Mouse (Mus musculus): ENCODE data around the gene Gpc3. TPM values are rescaled to one million over a fixed set of nuclear protein-coding genes. Genes with fewer than 3 reads are reported as not detected.
"Not testable (repeated sequence)": the region's sequence is repeated elsewhere in the genome, so short reads cannot be mapped to it uniquely, and the experiment has no call there.

The Gpc3 gene
- polyA plus RNA-seq, 1 experiment from 2014 or later, result 245 TPM

- peaks cover 16% of the 10 kb centered on the region for H3K4me1 ChIP-seq
- H3K27ac ChIP-seq (replicated peaks), result no peak overlapping the region
- no peak for DNase-seq (ENCODE audit: low spot score)
- WGBS, result 43% methylated on average over 6 of the region's 6 CpGs
- no peaks in the 10 kb centered on the region for H3K36me3 ChIP-seq
- no peaks in the 10 kb centered on the region for H3K9me3 ChIP-seq (replicated peaks)
- 0 out of 2 replicates have a peak, but pooled peaks cover 3% of the 10 kb centered on the region for H3K27me3 ChIP-seq (ENCODE audit: low read depth, poor library complexity, severe bottlenecking)
- peak overlapping the region; percentile 29; the same call in 1 of the 2 replicates for H3K4me3 ChIP-seq
These were observed 244.3 kb downstream of the Gpc3 start for GRCm38 (mm10) chrX:52369304-52369937.

GRCm38 (mm10) chrX:52366826-52367225 is 246.9 kb downstream of the Gpc3 start:
- Histone ChIP-seq H3K4me3 (no peak overlapping the region), H3K9me3 (replicated peaks) (no peaks in the 10 kb centered on the region), H3K36me3 (no peaks in the 10 kb centered on the region), H3K27ac (replicated peaks) (no peak overlapping the region), H3K27me3 (ENCODE audit: low read depth, poor library complexity, severe bottlenecking) (0 out of 2 replicates have a peak, but pooled peaks cover 3% of the 10 kb centered on the region), H3K4me1 (peaks cover 16% of the 10 kb centered on the region)
- DNase-seq (ENCODE audit: low spot score), result no peak
- WGBS, result 58% methylated on average over 5 of the region's 5 CpGs

GRCm38 (mm10) chrX:52365790-52366189 is 248.0 kb downstream of the Gpc3 start:
- Histone ChIP-seq H3K4me1 (peaks cover 16% of the 10 kb centered on the region), H3K27me3 (ENCODE audit: low read depth, poor library complexity, severe bottlenecking) (no peaks in the 10 kb centered on the region), H3K27ac (replicated peaks) (no peak overlapping the region), H3K4me3 (no peak overlapping the region), H3K36me3 (no peaks in the 10 kb centered on the region), H3K9me3 (replicated peaks) (no peaks in the 10 kb centered on the region)
- DNase-seq (ENCODE audit: low spot score), result no peak
- WGBS, result 84% methylated on average over 10 of the region's 10 CpGs

- H3K9me3 ChIP-seq (replicated peaks), result no peaks in the 10 kb centered on the region
- DNase-seq (ENCODE audit: low spot score), result no peak
- H3K4me1 ChIP-seq, result peaks cover 6% of the 10 kb centered on the region; the same call in 1 of the 2 replicates
- no peak overlapping the region for H3K27ac ChIP-seq (replicated peaks)
- 94% methylated on average over 4 of the region's 4 CpGs for WGBS
- H3K27me3 ChIP-seq (ENCODE audit: low read depth, poor library complexity, severe bottlenecking), result no peaks in the 10 kb centered on the region
- no peaks in the 10 kb centered on the region for H3K36me3 ChIP-seq
- no peak overlapping the region for H3K4me3 ChIP-seq
These were observed 251.3 kb downstream of the Gpc3 start for GRCm38 (mm10) chrX:52362241-52363011.

- 64% methylated on average over 4 of the region's 4 CpGs for WGBS
- H3K4me1 ChIP-seq, result peaks cover 14% of the 10 kb centered on the region
These were observed 260.8 kb downstream of the Gpc3 start for GRCm38 (mm10) chrX:52352981-52353380.

GRCm38 (mm10) chrX:52350631-52351030 is 263.1 kb downstream of the Gpc3 start:
- 60% methylated on average over 5 of the region's 5 CpGs for WGBS

More at GRCm38 (mm10) chrX:52352981-52353380, 260.8 kb downstream of the Gpc3 start:
- no peak for DNase-seq (ENCODE audit: low spot score)
- Histone ChIP-seq H3K27me3 (ENCODE audit: low read depth, poor library complexity, severe bottlenecking) (no peaks in the 10 kb centered on the region), H3K4me3 (no peak overlapping the region), H3K27ac (replicated peaks) (no peak overlapping the region), H3K9me3 (replicated peaks) (no peaks in the 10 kb centered on the region), H3K36me3 (no peaks in the 10 kb centered on the region)

GRCm38 (mm10) chrX:52348773-52349172 is 265.0 kb downstream of the Gpc3 start:
- Histone ChIP-seq H3K4me1 (peaks cover 26% of the 10 kb centered on the region), H3K4me3 (no peak overlapping the region), H3K9me3 (replicated peaks) (no peaks in the 10 kb centered on the region), H3K36me3 (no peaks in the 10 kb centered on the region), H3K27ac (replicated peaks) (0 out of 2 replicates have a peak overlapping the region, but pooled peaks have one; percentile 17), H3K27me3 (ENCODE audit: low read depth, poor library complexity, severe bottlenecking) (no peaks in the 10 kb centered on the region)
- peak; percentile 40 for DNase-seq (ENCODE audit: low spot score)
- 29% methylated on average over 6 of the region's 6 CpGs for WGBS

More at GRCm38 (mm10) chrX:52350631-52351030, 263.1 kb downstream of the Gpc3 start:
- DNase-seq (ENCODE audit: low spot score); H3K4me3 ChIP-seq; H3K27me3 ChIP-seq (ENCODE audit: low read depth, poor library complexity, severe bottlenecking); H3K9me3 ChIP-seq (replicated peaks); H3K36me3 ChIP-seq; H3K27ac ChIP-seq (replicated peaks): not testable (repeated sequence)
- peaks cover 25% of the 10 kb centered on the region for H3K4me1 ChIP-seq

GRCm38 (mm10) chrX:52344018-52344417 is 269.7 kb downstream of the Gpc3 start:
- Histone ChIP-seq H3K9me3 (replicated peaks) (no peaks in the 10 kb centered on the region), H3K27me3 (ENCODE audit: low read depth, poor library complexity, severe bottlenecking) (0 out of 2 replicates have a peak, but pooled peaks cover 4% of the 10 kb centered on the region), H3K36me3 (no peaks in the 10 kb centered on the region), H3K4me3 (no peak overlapping the region), H3K4me1 (peaks cover 37% of the 10 kb centered on the region), H3K27ac (replicated peaks) (no peak overlapping the region)
- DNase-seq (ENCODE audit: low spot score), result no peak
- WGBS, result 85% methylated on average over 3 of the region's 3 CpGs

GRCm38 (mm10) chrX:52340251-52340650 is 273.5 kb downstream of the Gpc3 start:
- H3K36me3 ChIP-seq, result no peaks in the 10 kb centered on the region
- H3K4me3 ChIP-seq, result no peak overlapping the region
- H3K27ac ChIP-seq (replicated peaks), result no peak overlapping the region
- H3K27me3 ChIP-seq (ENCODE audit: low read depth, poor library complexity, severe bottlenecking), result peaks cover 8% of the 10 kb centered on the region; the same call in 1 of the 2 replicates
- DNase-seq (ENCODE audit: low spot score), result no peak
- peaks cover 16% of the 10 kb centered on the region for H3K4me1 ChIP-seq
- 60% methylated on average over 3 of the region's 3 CpGs for WGBS
- no peaks in the 10 kb centered on the region for H3K9me3 ChIP-seq (replicated peaks)

GRCm38 (mm10) chrX:52321791-52322190 is 292.0 kb downstream of the Gpc3 start:
- Histone ChIP-seq H3K36me3 (no peaks in the 10 kb centered on the region), H3K27ac (replicated peaks) (no peak overlapping the region), H3K4me1 (no peaks in the 10 kb centered on the region), H3K9me3 (replicated peaks) (no peaks in the 10 kb centered on the region), H3K4me3 (no peak overlapping the region), H3K27me3 (ENCODE audit: low read depth, poor library complexity, severe bottlenecking) (peaks cover 5% of the 10 kb centered on the region)
- no peak for DNase-seq (ENCODE audit: low spot score)
- WGBS, result 87% methylated on average over 4 of the region's 4 CpGs

- no peak overlapping the region for H3K27ac ChIP-seq (replicated peaks)
- no peak overlapping the region for H3K4me3 ChIP-seq
- no peak for DNase-seq (ENCODE audit: low spot score)
- no peaks in the 10 kb centered on the region for H3K36me3 ChIP-seq
- no peaks in the 10 kb centered on the region for H3K4me1 ChIP-seq
- peaks cover 11% of the 10 kb centered on the region for H3K27me3 ChIP-seq (ENCODE audit: low read depth, poor library complexity, severe bottlenecking)
- H3K9me3 ChIP-seq (replicated peaks), result no peaks in the 10 kb centered on the region
- whole genome bisulfite sequencing, result 85% methylated on average over 4 of the region's 4 CpGs
These were observed 293.1 kb downstream of the Gpc3 start for GRCm38 (mm10) chrX:52320653-52321052.

GRCm38 (mm10) chrX:52310976-52311375 is 302.8 kb downstream of the Gpc3 start:
- WGBS, result 89% methylated on average over 2 of the region's 2 CpGs
- H3K4me3 ChIP-seq, result no peak overlapping the region
- peaks cover 4% of the 10 kb centered on the region; the same call in 1 of the 2 replicates for H3K27me3 ChIP-seq (ENCODE audit: low read depth, poor library complexity, severe bottlenecking)
- no peaks in the 10 kb centered on the region for H3K9me3 ChIP-seq (replicated peaks)
- H3K4me1 ChIP-seq, result no peaks in the 10 kb centered on the region
- H3K36me3 ChIP-seq, result no peaks in the 10 kb centered on the region
- H3K27ac ChIP-seq (replicated peaks), result no peak overlapping the region
- DNase-seq (ENCODE audit: low spot score), result no peak

GRCm38 (mm10) chrX:52305226-52305625 is 308.5 kb downstream of the Gpc3 start:
- no peak for DNase-seq (ENCODE audit: low spot score)
- 94% methylated on average over 4 of the region's 4 CpGs for WGBS
- no peaks in the 10 kb centered on the region for H3K9me3 ChIP-seq (replicated peaks)

More at GRCm38 (mm10) chrX:52305226-52305625, 308.5 kb downstream of the Gpc3 start:
- Histone ChIP-seq H3K27ac (replicated peaks) (no peak overlapping the region), H3K4me3 (no peak overlapping the region), H3K27me3 (ENCODE audit: low read depth, poor library complexity, severe bottlenecking) (peaks cover 15% of the 10 kb centered on the region; the same call in 1 of the 2 replicates), H3K4me1 (no peaks in the 10 kb centered on the region), H3K36me3 (no peaks in the 10 kb centered on the region)

All from midbrain, embryonic 10.5 days (tissue).